Mouse (Mus musculus) neural tube, embryonic 14.5 days (tissue): ENCODE measurements around the gene Rbks. TPM values are rescaled to one million over a fixed set of nuclear protein-coding genes. Genes with fewer than 3 reads are reported as not detected.
"Not testable (repeated sequence)": the region's sequence is repeated elsewhere in the genome, so short reads cannot be mapped to it uniquely, and the experiment has no call there.

Source experiments
- ATAC-seq: fragments of 200-750 bp; cut with Nextera tagmentation; 2 replicates; pipeline ENCODE4 v1.8.0; 2017; ENCODE audit warnings: low read depth, mild to moderate bottlenecking, moderate TSS enrichment, moderate library complexity
- H3K27ac ChIP-seq: fragments of 300-500 bp; sonication (generic); 2 replicates; pipeline ENCODE4 v1.5.1; 2014; ENCODE audit warnings: low read depth, mild to moderate bottlenecking, control low read depth, low read length, moderate library complexity, mixed read lengths
- H3K27me3 ChIP-seq: fragments of 300-500 bp; sonication (generic); 2 replicates; pipeline ENCODE4 v1.6.1; 2014; ENCODE audit warnings: low read length; ENCODE audit not compliant: control insufficient read depth, insufficient read depth
- H3K36me3 ChIP-seq: fragments of 300-500 bp; sonication (generic); 2 replicates; pipeline ENCODE4 v1.6.1; 2014; ENCODE audit warnings: low read length, mixed read lengths; ENCODE audit not compliant: control insufficient read depth, insufficient read depth
- H3K4me1 ChIP-seq: fragments of 300-500 bp; sonication (generic); 2 replicates; pipeline ENCODE4 v1.6.1; 2014; ENCODE audit warnings: low read length; ENCODE audit not compliant: control insufficient read depth, insufficient read depth
- H3K4me2 ChIP-seq: fragments of 300-500 bp; sonication (generic); 2 replicates; pipeline ENCODE4 v1.6.1; 2014; ENCODE audit warnings: mild to moderate bottlenecking, low read depth, low read length, control low read depth
- H3K4me3 ChIP-seq: fragments of 300-500 bp; sonication (generic); 2 replicates; pipeline ENCODE4 v1.5.1; 2014; ENCODE audit warnings: low read depth, low read length, control low read depth, mixed read lengths
- H3K9ac ChIP-seq: fragments of 300-500 bp; sonication (generic); replicated peaks from 2 replicates; pipeline ENCODE4 v1.6.1; 2014; ENCODE audit warnings: low read depth, mild to moderate bottlenecking, control low read depth, low read length, mixed read lengths
- H3K9me3 ChIP-seq: fragments of 300-500 bp; sonication (generic); 2 replicates; pipeline ENCODE4 v1.6.1; 2016; ENCODE audit warnings: low read length; ENCODE audit not compliant: control insufficient read depth
- WGBS: fragments of 180-500 bp; shearing (Covaris S2); extraction: QIAGEN DNeasy Blood & Tissue Kit; methylation state at CpG from one replicate; pipeline ENCODE4 v1.1.7; 2014; 5-methylcytosine and 5-hydroxymethylcytosine counted together
- polyA plus RNA-seq: library from polyadenylated mRNA; unstranded; fragments of >200 nt; fragmentation: Nextera tagmentation; extraction: Ambion mirVana; gene quantifications from 2 replicates; pipeline ENCODE4 v1.2.1, GENCODE M21; 2014

The Rbks gene
- polyA plus RNA-seq, 1 experiment from 2014 or later = 4.0 TPM

DNA sequence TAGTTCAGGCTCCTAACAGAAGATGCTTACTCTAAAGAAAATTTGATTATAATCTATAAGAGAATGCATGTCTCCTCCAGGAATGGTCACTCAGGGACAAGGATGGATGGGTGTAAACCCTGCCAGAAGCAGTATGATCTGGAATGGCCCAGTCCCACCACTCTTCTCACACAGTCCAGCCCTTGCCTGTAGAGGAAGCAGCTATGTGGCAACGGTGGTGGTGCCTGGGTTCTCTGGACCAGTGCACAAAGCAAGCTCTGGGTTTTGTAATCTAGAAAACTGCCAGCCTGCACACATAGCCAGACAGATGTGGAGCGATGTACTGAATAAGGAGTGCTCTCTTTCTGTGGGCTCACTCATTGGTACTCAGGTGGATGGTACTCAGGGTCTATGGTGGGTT, 56.9 kb downstream of the Rbks start:
- H3K27me3 ChIP-seq = no peaks in the 10 kb centered on the region
- ATAC-seq = no peak
- no peak overlapping the region for H3K4me3 ChIP-seq
- no peak overlapping the region for H3K9ac ChIP-seq
- no peaks in the 10 kb centered on the region for H3K9me3 ChIP-seq
- 100% methylated on average over 2 of the region's 2 CpGs for WGBS
- H3K4me2 ChIP-seq = no peak overlapping the region
- no peaks in the 10 kb centered on the region for H3K36me3 ChIP-seq
- no peak overlapping the region for H3K27ac ChIP-seq
- no peaks in the 10 kb centered on the region for H3K4me1 ChIP-seq

DNA sequence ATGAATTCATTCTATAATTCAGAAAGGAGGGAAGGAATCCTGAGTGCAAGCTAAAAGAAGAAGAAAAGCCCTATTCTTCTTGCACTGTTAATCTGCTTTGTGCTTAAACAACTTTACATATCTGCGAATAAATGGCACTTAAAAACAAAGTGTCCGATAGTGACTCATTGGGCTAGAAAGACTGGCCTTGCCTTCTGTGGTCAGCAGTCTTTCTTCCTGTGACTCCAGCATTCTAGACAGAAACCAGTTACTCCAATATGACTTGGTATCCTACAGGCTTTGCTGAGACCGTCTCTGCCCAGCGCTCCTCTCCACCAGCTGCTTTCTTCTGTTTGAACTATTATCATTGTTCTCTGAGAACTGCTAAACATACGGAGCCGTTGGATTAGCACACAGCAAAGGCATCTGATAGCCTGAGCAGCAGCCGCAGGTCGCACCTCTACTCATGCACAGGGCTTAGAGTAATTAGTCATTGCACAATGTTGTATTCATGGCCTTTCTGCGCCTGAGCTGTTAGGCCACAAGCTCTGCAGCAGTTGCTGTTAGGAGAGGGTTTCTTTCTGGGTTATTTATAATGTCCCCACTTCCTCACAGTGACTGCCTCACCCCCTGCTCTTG, 60.7 kb downstream of the Rbks start:
- H3K9me3 ChIP-seq = no peaks in the 10 kb centered on the region
- WGBS = 63% methylated on average over 9 of the region's 9 CpGs
- no peaks in the 10 kb centered on the region for H3K27me3 ChIP-seq
- no peak for ATAC-seq
- no peak overlapping the region for H3K4me3 ChIP-seq
- H3K9ac ChIP-seq = no peak overlapping the region
- H3K4me2 ChIP-seq = no peak overlapping the region
- no peaks in the 10 kb centered on the region for H3K36me3 ChIP-seq
- no peaks in the 10 kb centered on the region for H3K4me1 ChIP-seq
- no peak overlapping the region for H3K27ac ChIP-seq

DNA sequence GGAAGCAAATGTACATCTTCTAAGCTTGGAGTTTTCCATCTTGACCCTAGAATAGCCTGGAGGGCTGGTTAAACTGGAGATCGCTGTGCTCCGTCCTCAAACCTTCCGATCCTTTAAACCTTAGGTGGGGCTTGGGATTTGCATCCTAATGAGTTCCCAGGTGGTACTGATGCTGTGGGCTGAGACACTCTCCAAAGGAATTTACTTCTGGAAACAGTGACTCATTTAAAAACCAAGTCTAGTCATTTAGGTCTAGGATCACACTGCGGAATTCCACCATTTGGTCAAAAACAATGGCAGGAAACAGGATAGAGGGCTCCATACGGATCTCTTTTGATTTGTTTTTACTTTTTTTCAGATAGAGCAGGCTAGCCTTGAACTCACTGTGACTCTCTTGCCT, 62.7 kb downstream of the Rbks start:
- H3K9ac ChIP-seq = no peak overlapping the region
- H3K36me3 ChIP-seq = no peaks in the 10 kb centered on the region
- no peaks in the 10 kb centered on the region for H3K4me1 ChIP-seq
- no peaks in the 10 kb centered on the region for H3K27me3 ChIP-seq
- ATAC-seq = no peak
- no peak overlapping the region for H3K27ac ChIP-seq
- no peaks in the 10 kb centered on the region for H3K9me3 ChIP-seq
- 71% methylated on average over 5 of the region's 5 CpGs for WGBS
- H3K4me2 ChIP-seq = no peak overlapping the region
- no peak overlapping the region for H3K4me3 ChIP-seq

DNA sequence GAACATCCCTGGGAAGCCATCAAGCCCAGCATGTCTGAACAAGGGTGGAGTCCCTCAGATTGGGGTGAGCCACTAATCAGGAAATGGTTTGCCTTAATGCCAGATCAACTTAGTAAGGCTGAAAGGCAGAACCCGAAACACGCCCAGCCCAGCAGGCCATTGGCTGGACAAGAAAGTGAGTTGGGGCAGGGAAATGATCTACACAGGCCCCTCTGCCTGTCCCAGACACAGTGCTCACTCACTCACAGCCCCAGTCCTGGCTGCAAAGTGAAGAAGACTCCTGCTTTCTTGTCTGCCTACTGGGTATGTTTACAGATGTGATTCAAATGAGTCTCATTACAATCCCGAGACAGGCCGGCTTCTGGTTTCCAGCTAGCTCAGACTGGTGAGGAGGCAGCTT, 63.3 kb downstream of the Rbks start:
- no peak overlapping the region for H3K9ac ChIP-seq
- H3K36me3 ChIP-seq = no peaks in the 10 kb centered on the region
- H3K4me2 ChIP-seq = no peak overlapping the region
- H3K9me3 ChIP-seq = no peaks in the 10 kb centered on the region
- no peaks in the 10 kb centered on the region for H3K4me1 ChIP-seq
- no peak overlapping the region for H3K4me3 ChIP-seq
- no peaks in the 10 kb centered on the region for H3K27me3 ChIP-seq
- 84% methylated on average over 4 of the region's 4 CpGs for WGBS
- H3K27ac ChIP-seq = no peak overlapping the region
- ATAC-seq = no peak

DNA sequence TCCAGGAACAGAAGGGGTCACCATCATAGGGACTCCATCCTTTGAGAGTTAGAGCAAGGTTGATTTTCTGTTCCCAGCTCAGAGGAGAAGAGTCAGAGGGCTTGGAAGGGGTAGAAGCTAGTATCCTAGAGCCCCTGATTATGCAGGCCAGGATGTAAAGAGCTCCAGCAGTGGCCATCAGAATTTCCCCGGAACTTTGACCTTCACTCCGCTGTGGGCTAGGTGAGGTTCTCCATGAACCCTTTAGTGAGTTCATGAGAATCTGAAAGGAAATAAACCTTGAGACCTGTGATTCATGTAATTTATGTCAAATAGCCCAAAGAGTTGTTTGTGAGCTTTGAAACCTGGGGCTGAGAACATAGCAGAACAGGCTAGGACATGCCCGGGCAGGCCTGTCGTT, 66.3 kb downstream of the Rbks start:
- not testable (repeated sequence) for H3K4me2 ChIP-seq, H3K9me3 ChIP-seq, H3K9ac ChIP-seq, H3K36me3 ChIP-seq, H3K4me3 ChIP-seq, H3K27me3 ChIP-seq, H3K4me1 ChIP-seq, ATAC-seq, H3K27ac ChIP-seq
- WGBS = 96% methylated on average over 4 of the region's 4 CpGs

DNA sequence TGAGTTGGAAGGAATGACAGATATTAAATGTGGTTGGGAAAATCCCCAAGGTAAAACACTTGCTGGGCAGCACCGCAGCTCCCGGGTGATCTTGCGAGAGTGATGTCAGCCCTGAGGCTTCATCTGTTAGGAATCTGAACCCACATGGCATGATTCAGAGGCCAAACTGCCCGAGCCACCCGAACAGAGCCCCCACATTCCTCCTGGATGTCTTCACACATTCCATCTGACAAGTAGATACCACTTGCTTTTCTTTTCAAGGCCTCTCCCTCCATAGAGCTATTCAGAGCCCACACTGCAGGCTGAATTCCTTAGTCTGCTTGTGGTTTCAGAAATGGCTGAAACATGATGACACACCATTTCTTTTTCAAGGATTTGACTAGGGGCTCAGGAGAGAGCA, 67.4 kb downstream of the Rbks start:
- Histone ChIP-seq H3K36me3 (no peaks in the 10 kb centered on the region), H3K4me2 (no peak overlapping the region), H3K27me3 (no peaks in the 10 kb centered on the region), H3K9ac (no peak overlapping the region), H3K9me3 (no peaks in the 10 kb centered on the region), H3K27ac (no peak overlapping the region), H3K4me1 (no peaks in the 10 kb centered on the region), H3K4me3 (no peak overlapping the region)
- 69% methylated on average over 5 of the region's 5 CpGs for WGBS
- no peak for ATAC-seq

DNA sequence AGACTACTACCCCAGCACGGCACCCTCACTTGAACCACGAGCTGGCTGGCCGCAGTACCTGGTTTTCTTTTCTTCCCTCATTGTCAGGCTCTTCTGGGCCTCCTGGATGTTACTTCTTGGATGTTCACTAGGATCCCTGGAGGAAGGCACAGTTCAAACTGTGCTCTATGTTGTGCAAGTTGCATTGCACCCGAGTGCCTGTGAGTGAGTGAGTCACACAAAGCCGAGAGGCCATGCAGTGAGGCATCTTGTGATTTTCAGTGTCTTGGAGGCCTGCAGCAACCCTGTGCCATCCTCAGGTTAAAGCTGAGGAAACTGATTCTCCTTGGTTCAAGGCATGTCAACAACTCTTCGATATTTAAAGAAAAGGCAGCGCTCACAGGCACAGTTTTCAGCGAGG, 68.9 kb downstream of the Rbks start:
- H3K4me3 ChIP-seq = no peak overlapping the region
- H3K9ac ChIP-seq = no peak overlapping the region
- no peak overlapping the region for H3K4me2 ChIP-seq
- WGBS = 92% methylated on average over 8 of the region's 8 CpGs
- no peaks in the 10 kb centered on the region for H3K4me1 ChIP-seq
- H3K9me3 ChIP-seq = no peaks in the 10 kb centered on the region
- H3K27ac ChIP-seq = no peak overlapping the region
- H3K27me3 ChIP-seq = no peaks in the 10 kb centered on the region
- H3K36me3 ChIP-seq = no peaks in the 10 kb centered on the region
- no peak for ATAC-seq

DNA sequence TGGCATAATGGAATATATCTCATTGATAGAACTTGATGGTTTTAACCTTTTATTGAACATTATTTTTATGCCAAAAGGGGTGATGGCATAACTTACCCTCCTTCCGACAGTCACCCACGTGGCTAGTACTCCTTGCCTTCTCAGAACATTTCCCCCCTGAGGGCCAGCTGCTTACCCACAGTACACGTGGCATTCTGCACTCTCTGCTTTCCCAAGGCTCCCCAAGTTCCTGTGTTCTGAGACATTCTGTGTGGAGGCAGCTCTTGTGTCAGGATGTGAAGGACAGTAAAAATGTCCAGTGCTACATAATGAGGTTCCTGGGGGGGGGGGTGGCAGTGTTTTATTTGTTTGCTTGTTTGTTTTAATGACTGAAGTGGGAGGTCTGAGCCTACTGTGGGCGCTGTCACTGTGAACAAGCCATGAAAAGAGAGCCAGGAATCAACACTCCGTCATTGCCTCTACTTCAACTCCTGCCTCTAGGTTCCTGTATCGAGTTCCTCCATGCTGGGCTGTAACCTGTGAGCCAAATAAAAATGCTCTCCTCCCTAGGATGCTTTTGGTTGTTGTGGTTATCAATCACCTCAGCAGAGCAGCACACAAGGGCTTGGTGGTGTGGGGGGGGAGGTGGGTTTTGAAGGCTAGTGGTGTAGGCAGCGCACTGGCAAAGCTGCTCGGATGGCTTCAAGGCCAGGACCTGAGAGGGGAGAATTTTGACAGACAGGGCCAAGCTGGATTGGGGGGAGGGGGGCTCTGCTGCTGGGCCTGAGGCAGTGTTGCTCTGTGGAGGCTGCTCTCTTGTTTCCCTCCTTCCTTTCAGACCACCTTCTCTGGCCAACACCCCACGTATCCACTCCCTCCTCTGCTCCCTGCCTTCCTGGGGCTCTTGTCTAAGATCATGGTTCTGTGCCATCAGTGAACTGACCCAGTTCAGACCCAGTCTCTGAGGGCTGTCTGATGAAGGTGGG, 69.6 kb downstream of the Rbks start:
- Histone ChIP-seq H3K9me3 (no peaks in the 10 kb centered on the region), H3K9ac (no peak overlapping the region), H3K27me3 (no peaks in the 10 kb centered on the region), H3K36me3 (no peaks in the 10 kb centered on the region), H3K4me3 (no peak overlapping the region), H3K4me1 (no peaks in the 10 kb centered on the region), H3K27ac (no peak overlapping the region), H3K4me2 (no peak overlapping the region)
- ATAC-seq = no peak
- WGBS = 45% methylated on average over 9 of the region's 9 CpGs

DNA sequence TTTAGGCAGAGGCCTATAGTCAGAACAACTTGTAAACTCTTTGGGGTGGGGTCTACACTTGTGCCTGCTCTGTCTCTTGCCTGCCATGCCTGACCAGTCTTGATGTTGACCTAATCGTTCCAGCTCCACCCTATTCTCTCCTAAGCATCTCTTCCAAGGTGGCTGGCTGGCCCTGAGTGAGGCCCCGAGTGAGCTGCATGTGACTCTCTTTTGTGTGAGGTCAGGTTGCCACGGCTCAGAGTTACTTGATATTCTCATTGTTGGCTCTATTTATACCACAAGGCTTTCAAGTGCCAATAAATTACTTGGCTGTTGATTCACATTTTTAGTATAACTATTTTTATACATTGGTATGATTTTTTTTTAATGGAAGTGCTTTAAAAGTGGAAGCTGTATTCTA, 70.3 kb downstream of the Rbks start:
- Histone ChIP-seq H3K4me1 (no peaks in the 10 kb centered on the region), H3K36me3 (no peaks in the 10 kb centered on the region), H3K4me3 (no peak overlapping the region), H3K27ac (no peak overlapping the region), H3K9me3 (no peaks in the 10 kb centered on the region), H3K4me2 (no peak overlapping the region), H3K27me3 (no peaks in the 10 kb centered on the region), H3K9ac (no peak overlapping the region)
- no peak for ATAC-seq
- 32% methylated on average over 3 of the region's 3 CpGs for WGBS
